Mouse (Mus musculus) midbrain, embryonic 14.5 days (tissue): ENCODE measurements at regions not wholly inside any gene's neighbourhood (a gene's known extent, or its start where the extent isn't known, plus 50 kb on each side); places are given as distances from the start of the nearest gene placed in this dataset.

Experiments
- ATAC-seq: fragments of 200-750 bp; cut with Nextera tagmentation; 2 replicates; pipeline ENCODE4 v1.8.0; 2017; ENCODE audit warnings: moderate number of reproducible peaks, moderate library complexity; ENCODE audit not compliant: low FRiP score, low TSS enrichment
- DNase-seq: peaks from one replicate; pipeline ENCODE4 v3.0.0-alpha.2; 2015
- H3K27ac ChIP-seq: fragments of 300-500 bp; sonication (generic); replicated peaks from 2 replicates; pipeline ENCODE4 v1.5.1; 2014; ENCODE audit warnings: mild to moderate bottlenecking, low read depth, low read length, moderate library complexity
- H3K27me3 ChIP-seq: fragments of 300-500 bp; sonication (generic); 2 replicates; pipeline ENCODE4 v1.6.1; 2014; ENCODE audit warnings: low read length, control low read depth, mixed read lengths; ENCODE audit not compliant: control insufficient read depth, insufficient read depth
- H3K36me3 ChIP-seq: fragments of 300-500 bp; sonication (generic); 2 replicates; pipeline ENCODE4 v1.6.1; 2014; ENCODE audit warnings: low read length, control low read depth; ENCODE audit not compliant: control insufficient read depth, insufficient read depth
- H3K4me1 ChIP-seq: fragments of 300-500 bp; sonication (generic); 2 replicates; pipeline ENCODE4 v1.6.1; 2014; ENCODE audit warnings: mild to moderate bottlenecking, antibody characterized with exemption, low read length, control low read depth; ENCODE audit not compliant: control insufficient read depth, insufficient read depth
- H3K4me2 ChIP-seq: fragments of 300-500 bp; sonication (generic); 2 replicates; pipeline ENCODE4 v1.6.1; 2014; ENCODE audit warnings: mild to moderate bottlenecking, low read length, moderate library complexity
- H3K4me3 ChIP-seq: fragments of 300-500 bp; sonication (generic); replicated peaks from 2 replicates; pipeline ENCODE4 v1.5.1; 2014; ENCODE audit warnings: low read depth, low read length
- H3K9ac ChIP-seq: fragments of 300-500 bp; sonication (generic); replicated peaks from 2 replicates; pipeline ENCODE4 v1.6.1; 2014; ENCODE audit warnings: mild to moderate bottlenecking, low read length, moderate library complexity
- H3K9me3 ChIP-seq: fragments of 300-500 bp; sonication (generic); 2 replicates; pipeline ENCODE4 v1.6.1; 2016; ENCODE audit warnings: low read length, control low read depth, mixed read lengths; ENCODE audit not compliant: control insufficient read depth
- WGBS: fragments of 180-500 bp; shearing (Covaris S2); extraction: QIAGEN DNeasy Blood & Tissue Kit; methylation state at CpG from one replicate; pipeline ENCODE4 v1.1.7; 2014; 5-methylcytosine and 5-hydroxymethylcytosine counted together

DNA sequence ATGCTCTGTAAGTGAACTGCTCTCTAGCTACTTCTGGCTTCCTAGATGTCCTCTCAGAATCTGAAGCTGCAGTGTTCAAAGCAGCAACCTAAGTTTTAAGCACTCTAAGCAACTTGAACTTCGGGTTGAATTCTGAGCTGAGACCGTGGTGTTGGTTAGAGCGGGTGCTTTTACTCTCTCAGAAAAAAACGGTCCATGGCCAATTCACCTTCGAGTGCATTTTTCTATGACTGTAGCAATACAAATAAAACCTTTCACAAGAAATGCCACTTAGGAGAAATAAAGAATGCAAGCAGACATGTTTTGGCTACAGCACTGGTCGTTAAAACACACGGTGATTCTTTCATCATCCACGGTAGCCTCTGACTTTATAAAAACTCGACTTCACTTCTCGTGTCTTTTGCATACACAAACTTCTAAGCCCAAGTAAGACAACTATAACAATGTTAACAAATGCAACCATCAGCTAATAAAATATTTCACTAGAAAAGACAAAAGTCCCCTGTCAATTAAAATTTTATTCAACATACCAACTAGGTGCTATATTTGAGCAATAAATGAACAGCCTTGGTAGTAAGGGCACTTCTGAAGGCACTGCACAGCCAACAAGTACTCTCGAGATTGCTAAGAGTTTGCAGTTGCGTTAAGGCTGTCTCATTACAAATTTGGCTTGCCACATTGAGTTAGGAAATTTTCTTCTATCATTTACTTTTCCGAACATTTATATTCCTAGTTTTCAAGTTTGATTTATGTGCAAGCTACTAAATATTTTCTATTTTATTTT is 96.3 kb downstream of the Spry2 start:
- H3K9me3 ChIP-seq = no peaks in the 10 kb centered on the region
- H3K4me2 ChIP-seq = no peak overlapping the region
- H3K36me3 ChIP-seq = no peaks in the 10 kb centered on the region
- H3K27me3 ChIP-seq = no peaks in the 10 kb centered on the region
- ATAC-seq = no peak
- H3K27ac ChIP-seq = no peak overlapping the region
- no peak overlapping the region for H3K4me3 ChIP-seq
- WGBS = 91% methylated on average over 13 of the region's 13 CpGs
- H3K4me1 ChIP-seq = peaks cover 8% of the 10 kb centered on the region
- no peak for DNase-seq
- H3K9ac ChIP-seq = no peak overlapping the region

DNA sequence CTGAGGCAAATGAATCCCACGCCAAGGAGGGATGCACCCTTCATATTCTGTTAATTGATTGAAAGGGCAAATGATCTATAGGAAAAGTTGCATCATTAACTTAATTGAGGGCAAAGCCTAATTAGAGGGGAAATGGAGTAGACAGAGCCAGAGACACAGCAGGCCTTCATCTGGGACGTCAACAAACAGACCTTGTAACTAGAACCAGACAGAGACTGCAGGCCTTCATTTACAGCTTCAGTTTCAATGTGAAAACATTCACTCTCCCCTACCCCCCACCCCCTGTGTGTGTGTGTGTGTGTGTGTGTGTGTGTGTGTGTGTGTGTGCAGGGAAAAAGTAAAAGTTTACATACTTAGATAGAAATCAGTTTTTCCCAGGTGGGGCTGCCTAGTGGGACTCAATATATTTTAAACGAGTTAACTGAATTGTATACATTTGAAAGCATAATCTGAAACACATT is 97.2 kb downstream of the Spry2 start:
- H3K4me1 ChIP-seq = peaks cover 8% of the 10 kb centered on the region
- no peak overlapping the region for H3K27ac ChIP-seq
- H3K27me3 ChIP-seq = no peaks in the 10 kb centered on the region
- WGBS = 70% methylated on average over 3 of the region's 3 CpGs
- no peak for DNase-seq
- H3K36me3 ChIP-seq = no peaks in the 10 kb centered on the region
- no peak overlapping the region for H3K9ac ChIP-seq
- H3K4me3 ChIP-seq = no peak overlapping the region
- no peak for ATAC-seq
- H3K4me2 ChIP-seq = no peak overlapping the region
- no peaks in the 10 kb centered on the region for H3K9me3 ChIP-seq

- DNase-seq (no peak), ATAC-seq (no peak)
- Histone ChIP-seq H3K36me3 (no peaks in the 10 kb centered on the region), H3K9ac (no peak overlapping the region), H3K9me3 (no peaks in the 10 kb centered on the region), H3K27me3 (no peaks in the 10 kb centered on the region), H3K27ac (no peak overlapping the region), H3K4me1 (no peaks in the 10 kb centered on the region), H3K4me3 (no peak overlapping the region), H3K4me2 (no peak overlapping the region)
- WGBS = 85% methylated on average over 4 of the region's 4 CpGs
Measured at GRCm38 (mm10) chr14:105793010-105793702, 103.5 kb downstream of the Spry2 start.

DNA sequence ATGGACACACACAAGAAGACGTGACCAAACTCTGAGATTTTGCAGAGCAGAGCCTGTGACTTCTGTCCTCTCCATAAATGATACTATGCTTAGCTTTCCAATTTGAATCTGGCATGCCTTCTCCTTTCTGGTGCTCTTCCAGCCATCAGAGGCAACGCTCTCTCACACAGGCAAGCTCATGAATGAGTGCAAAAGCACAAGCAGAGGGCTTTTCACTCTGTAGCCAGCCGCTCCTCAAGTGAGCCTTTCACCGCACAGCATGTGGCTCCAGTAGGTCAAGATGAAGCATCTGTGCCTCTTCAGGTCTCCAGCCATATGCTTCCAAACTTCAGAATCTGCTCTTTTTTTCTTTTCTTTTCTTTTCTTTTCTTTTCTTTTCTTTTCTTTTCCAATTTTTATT is 106.2 kb downstream of the Spry2 start:
- Histone ChIP-seq H3K36me3 (no peaks in the 10 kb centered on the region), H3K27ac (no peak overlapping the region), H3K4me2 (no peak overlapping the region), H3K4me1 (no peaks in the 10 kb centered on the region), H3K4me3 (no peak overlapping the region), H3K9ac (no peak overlapping the region), H3K9me3 (no peaks in the 10 kb centered on the region), H3K27me3 (no peaks in the 10 kb centered on the region)
- no peak for DNase-seq
- WGBS = 92% methylated on average over 4 of the region's 4 CpGs
- no peak for ATAC-seq

- Histone ChIP-seq H3K4me2 (no peak overlapping the region), H3K4me3 (no peak overlapping the region), H3K27me3 (no peaks in the 10 kb centered on the region), H3K27ac (no peak overlapping the region), H3K9me3 (no peaks in the 10 kb centered on the region), H3K4me1 (no peaks in the 10 kb centered on the region), H3K36me3 (no peaks in the 10 kb centered on the region), H3K9ac (no peak overlapping the region)
- ATAC-seq (no peak), DNase-seq (no peak)
- WGBS = 89% methylated on average over 5 of the region's 5 CpGs
Measured at GRCm38 (mm10) chr14:105783428-105783827, 113.2 kb downstream of the Spry2 start.

DNA sequence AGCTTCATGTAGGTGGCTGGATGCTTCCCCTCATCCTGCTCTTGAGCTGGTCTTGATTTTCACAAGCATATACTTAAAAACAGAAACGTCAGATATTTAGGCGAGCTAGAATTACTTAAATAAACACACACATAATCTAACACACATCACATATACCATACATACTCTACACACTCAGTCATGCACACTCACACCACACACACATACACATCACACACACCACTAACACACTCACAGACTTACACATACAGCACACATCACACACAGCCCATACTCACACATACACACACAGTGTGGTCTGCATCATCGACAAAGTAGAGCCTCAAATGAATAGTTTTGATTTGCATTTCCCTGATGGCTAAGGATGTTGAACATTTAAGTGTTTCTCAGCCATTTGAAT is 116.9 kb downstream of the Spry2 start:
- DNase-seq (no peak), ATAC-seq (no peak)
- Histone ChIP-seq H3K4me3 (no peak overlapping the region), H3K4me1 (no peaks in the 10 kb centered on the region), H3K9me3 (no peaks in the 10 kb centered on the region), H3K36me3 (no peaks in the 10 kb centered on the region), H3K4me2 (no peak overlapping the region), H3K9ac (no peak overlapping the region), H3K27me3 (no peaks in the 10 kb centered on the region), H3K27ac (no peak overlapping the region)
- whole genome bisulfite sequencing = 79% methylated on average over 3 of the region's 3 CpGs

- no peak overlapping the region for H3K4me3 ChIP-seq
- H3K9ac ChIP-seq = no peak overlapping the region
- 71% methylated on average over 4 of the region's 4 CpGs for WGBS
- no peaks in the 10 kb centered on the region for H3K4me1 ChIP-seq
- H3K4me2 ChIP-seq = no peak overlapping the region
- ATAC-seq (no peak), DNase-seq (no peak)
- no peak overlapping the region for H3K27ac ChIP-seq
- no peaks in the 10 kb centered on the region for H3K27me3 ChIP-seq
- no peaks in the 10 kb centered on the region for H3K36me3 ChIP-seq
- H3K9me3 ChIP-seq = no peaks in the 10 kb centered on the region
Measured at GRCm38 (mm10) chr14:105779349-105779748, 117.3 kb downstream of the Spry2 start.

DNA sequence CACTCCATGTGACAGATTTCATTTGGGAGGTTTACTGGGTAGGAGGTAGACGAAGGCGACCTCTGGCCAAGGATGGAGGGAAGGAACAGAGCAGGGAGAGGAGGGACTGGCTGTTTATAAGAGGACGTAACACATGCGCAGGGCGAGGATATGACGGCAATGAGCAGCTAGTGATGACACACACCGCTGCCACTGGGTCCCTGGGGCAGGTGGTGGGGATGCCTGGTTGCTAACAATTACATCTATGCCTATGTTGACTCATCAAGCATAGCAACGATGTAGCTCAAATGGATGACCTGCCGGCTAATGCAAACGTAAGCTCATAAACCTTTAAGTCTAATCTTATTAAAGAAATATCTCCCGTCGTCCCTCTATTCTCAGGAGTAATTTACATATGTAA is 122.9 kb downstream of the Spry2 start:
- DNase-seq = peak; percentile 1
- no peak for ATAC-seq
- Histone ChIP-seq H3K27me3 (no peaks in the 10 kb centered on the region), H3K9me3 (no peaks in the 10 kb centered on the region), H3K4me3 (no peak overlapping the region), H3K4me1 (no peaks in the 10 kb centered on the region), H3K4me2 (no peak overlapping the region), H3K36me3 (no peaks in the 10 kb centered on the region), H3K27ac (no peak overlapping the region), H3K9ac (no peak overlapping the region)
- WGBS = 78% methylated on average over 12 of the region's 12 CpGs

DNA sequence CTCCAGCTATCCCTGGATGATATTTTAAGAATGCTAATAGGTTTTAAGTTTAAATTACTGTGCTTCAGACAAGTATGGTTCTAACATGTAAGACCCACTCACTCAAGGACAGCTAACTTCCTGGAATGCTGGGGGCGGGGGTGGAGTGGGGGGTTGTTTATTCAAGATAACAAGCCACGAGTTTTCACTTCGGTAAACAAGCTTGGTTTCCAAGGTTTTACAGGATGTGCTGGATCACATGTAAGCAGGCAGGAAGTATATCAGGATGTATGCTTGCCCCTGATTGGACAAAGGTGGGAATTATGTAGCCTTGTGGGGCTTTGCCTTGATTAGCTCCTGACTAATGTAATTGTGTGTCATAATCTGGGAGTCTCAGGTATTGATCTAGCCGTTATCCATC is 129.5 kb downstream of the Spry2 start:
- Histone ChIP-seq H3K36me3 (no peaks in the 10 kb centered on the region), H3K4me2 (no peak overlapping the region), H3K4me3 (no peak overlapping the region), H3K27ac (no peak overlapping the region), H3K9ac (no peak overlapping the region), H3K27me3 (no peaks in the 10 kb centered on the region), H3K9me3 (no peaks in the 10 kb centered on the region), H3K4me1 (no peaks in the 10 kb centered on the region)
- WGBS = 88% methylated on average over 4 of the region's 4 CpGs
- DNase-seq (no peak), ATAC-seq (no peak)
